Mouse (Mus musculus): Measurements from ENCODE around the gene Crat. TPM values are rescaled to one million over a fixed set of nuclear protein-coding genes. Genes with fewer than 3 reads are reported as not detected.

Gene Crat
- total RNA-seq (2021): 100 to 1,000 TPM; 379 to 401 TPM

DNA sequence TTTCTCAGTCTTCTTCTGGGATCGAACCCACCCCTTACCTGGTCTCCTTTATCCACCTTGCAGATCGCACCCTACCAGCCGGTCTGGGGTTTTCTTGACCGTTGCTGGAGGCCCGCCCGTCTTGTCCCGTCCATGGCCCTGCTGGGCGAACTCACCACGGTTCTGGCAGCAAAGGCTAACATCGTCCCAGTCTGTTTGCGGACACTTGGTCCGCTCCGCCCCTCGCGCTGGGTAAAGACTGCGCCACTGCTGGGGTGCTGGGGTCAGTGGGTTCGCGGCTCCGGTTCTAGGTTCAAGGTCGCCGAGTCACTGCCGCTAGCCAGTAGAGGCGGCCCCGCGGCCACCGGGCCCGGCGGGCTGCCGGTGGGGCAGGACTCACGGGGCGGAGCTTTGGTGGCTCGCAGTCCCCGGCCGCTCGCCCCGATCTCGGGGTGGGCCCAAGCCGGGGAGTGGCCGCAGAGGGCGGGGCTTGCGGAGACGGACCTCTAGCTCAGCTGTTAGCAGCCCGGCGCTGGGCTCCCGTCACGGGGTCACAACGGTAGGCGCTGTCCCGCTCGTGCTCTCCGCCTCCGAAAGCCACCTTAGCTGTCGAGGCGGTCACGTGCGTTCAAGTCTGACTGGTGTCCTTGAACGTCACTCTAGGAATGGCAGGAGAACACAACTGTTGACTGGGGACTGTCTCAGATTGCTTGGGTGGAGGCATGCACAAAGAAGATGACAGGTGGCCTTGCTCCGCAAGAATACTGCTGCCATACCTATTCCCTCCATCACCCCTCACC is at the start of gene Crat:
Crat (minus strand) TSS at position 657 of the 779 bp plus-strand sequence.
- peak; percentile 96 for DNase-seq

DNA sequence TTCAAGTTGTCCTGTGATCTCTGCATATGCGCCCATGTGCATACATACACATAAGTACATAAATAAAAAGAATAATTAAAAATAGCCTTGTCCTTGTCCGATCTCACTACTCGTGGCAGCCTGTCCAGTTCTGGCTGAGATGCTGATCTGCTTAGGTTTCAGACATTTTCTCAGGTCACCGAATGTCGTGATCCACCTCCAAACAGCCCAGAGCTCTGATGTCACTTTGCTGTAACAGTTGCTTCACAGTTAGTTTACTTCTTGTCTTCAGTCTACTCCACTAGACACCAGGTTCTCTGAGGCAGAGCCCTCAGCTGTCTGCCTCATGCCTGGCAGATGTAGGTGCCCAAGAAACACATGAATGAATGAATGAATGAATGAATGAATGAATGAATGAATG is 48.8 kb upstream of the Crat start:
- DNase-seq: no peak

DNA sequence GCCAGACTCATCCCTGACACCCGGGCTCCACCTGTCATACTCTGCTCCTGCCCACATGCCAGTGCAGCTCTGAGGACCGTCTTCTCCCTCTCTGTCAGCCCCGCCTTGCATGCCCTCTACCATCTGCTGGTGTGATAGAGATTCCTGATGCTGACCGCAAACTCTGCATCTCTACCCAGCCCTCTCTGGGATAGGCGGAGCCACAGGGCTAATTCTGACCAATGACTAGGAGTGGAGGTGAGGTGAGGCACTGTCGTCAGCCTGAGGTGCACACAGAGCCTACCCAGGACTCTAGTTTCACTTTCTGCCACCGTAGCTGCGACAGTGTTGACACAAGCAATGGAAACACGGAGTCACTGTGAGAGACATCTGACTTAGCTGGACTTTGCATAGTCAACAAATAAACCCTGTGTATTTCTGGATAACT is 48.3 kb upstream of the Crat start:
- DNase-seq: peak; percentile 79

DNA sequence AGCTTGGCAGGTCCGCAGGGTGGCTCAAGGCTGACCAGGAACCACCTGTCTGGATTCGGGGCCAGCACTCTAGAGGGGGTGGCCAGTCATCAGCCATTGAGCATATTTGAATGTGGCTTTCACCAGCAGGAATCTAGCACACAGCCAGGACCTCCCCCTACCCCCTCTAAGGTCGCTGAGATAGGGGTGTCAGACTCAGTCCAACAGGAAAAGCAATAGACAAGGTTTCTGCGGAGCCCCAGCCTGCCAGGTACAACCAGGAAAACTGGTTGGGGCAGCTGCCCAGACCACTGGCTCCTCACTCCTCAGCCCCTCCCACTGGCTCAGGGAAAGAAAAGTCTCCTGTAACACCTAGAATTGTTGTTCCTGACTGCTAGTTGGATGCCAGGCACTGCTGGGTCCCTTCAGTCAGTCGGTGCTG is 47.7 kb upstream of the Crat start:
- no peak for DNase-seq

DNA sequence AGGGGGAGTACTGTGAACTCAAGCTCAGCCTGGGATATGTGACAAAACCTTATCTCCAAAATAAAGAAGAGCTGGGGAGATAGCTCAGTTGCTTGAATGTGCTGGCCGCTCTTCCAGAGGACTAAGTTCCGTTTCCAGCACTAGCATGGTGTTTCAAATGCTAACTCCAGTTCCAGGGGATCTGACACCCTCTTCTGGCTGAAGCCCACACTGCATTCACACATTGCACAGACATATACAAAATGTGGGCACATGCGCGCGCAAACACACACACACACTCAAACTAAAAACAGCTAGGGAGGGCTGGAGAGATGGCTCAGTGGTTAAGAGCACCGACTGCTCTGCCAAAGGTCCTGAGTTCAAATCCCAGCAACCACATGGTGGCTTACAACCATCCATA is 43.6 kb upstream of the Crat start:
- DNase-seq: no peak

DNA sequence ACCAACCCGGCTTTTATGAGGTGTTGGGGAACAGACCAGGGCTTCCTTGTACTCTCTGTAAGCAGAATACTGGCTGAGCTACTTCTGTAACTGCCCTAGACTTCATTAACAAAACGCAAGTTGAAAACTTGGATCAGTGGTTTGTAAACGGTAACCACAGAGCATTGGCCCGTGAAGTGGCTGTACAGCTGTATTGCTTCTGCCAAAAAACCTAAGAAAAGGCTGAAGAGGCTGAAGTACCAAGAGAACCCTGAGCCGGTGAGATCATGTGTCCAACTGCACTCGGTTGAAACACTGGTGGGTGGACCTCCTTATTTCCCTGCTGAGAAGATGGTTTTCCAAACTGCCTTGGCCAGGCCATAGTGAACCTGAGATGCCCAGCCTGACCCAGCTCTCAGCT is 42.7 kb upstream of the Crat start:
- DNase-seq: no peak

DNA sequence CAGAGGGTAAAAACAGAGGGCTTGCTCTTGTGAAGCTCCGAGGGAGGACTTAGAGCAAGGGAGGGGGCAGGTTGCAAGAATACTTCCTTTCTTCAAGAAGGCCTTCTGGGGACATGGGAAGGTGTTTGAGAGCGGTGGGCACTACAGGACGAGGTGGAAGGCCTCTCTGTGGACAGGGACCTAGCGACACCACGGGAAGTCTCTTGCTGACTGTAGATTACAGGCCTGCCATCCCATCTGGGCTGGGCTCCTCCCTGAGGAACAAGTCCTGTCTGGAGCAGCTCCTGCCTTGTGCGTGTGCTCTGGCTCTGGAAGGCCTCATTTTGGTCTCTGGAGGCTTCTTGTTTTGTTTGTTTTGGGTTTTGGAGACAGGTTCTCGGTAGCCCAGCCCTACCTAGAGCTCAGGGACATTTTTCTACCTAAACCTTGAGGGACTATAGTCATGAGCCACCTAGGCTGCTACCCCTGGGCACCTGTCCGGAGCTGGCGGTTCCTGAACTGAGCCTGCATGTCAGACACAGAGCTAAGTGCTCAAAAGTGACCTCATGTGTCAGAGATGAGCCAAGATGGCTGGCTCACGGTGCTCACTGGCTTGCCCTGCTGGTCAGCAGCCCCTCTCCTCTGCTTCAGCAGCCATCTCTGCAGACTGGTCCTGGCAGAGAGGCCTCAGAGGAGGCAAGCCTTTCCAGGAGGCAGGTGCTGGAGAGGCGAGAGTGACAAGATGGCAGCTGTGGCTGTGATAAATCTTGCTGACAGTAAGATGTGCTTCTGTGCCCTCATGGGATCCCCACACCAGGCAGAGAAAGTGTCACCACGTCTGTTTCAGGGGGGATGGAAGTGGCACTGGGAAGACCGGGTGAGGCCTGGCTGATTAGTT is 40.7 kb upstream of the Crat start:
- no peak for DNase-seq

DNA sequence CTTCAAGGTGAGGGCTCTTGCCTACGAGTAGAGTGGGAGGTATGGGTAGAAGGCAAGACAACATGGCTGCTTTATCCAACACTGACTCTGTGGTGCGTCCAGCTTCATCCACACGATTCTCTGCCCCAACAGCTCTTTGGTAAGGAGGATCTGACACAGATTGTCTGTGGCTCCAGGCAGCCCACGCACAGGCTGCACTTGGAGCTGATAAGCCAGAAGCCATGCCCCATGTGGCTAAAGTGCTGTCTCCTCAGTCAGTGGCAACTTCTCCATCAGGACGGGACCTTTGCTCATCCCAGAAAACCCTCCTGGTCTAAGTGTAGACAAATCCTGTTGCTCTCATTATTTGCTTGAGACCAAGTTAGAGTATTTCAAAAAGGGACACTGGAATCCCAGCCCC is 39.0 kb upstream of the Crat start:
- DNase-seq: no peak

DNA sequence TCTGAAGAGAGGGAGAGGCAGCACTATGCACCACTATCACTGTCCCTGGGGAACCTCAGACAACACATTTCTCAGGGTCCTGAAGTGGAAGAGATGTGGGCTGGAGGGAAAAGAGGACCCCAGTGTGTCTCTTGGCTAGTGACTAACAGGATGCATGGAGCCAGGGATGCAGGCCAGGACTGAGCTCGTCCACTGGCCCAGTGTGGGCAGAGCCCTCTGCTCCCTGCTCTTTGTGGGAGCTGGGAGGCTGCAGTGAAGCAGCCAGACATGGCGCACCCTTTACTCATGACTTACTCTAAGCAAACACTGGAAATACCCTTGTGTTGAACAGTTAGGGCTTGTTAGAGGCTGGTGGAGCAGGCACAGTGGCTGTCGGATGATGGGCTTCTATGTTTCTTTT is 38.0 kb upstream of the Crat start:
- DNase-seq: no peak

DNA sequence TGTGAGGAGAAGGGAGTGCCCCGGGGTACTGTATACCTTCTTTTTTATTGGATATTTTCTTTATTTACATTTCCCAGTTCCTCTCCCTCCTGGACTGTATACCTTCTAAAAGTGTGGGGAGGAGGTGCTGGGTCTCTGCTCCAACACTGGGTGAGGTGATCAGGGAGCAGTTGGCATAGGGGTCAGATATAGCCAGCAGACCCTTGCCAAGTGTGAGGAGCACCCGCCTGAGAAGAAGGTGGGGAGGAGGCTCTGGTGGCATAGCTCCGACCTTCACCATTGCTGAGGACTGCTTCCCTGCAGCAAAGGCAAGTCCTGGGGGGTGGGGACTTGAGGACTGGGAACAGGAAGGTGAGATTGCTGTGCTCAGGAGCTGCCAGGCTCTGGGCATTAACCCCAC is 35.9 kb upstream of the Crat start:
- DNase-seq: no peak

DNA sequence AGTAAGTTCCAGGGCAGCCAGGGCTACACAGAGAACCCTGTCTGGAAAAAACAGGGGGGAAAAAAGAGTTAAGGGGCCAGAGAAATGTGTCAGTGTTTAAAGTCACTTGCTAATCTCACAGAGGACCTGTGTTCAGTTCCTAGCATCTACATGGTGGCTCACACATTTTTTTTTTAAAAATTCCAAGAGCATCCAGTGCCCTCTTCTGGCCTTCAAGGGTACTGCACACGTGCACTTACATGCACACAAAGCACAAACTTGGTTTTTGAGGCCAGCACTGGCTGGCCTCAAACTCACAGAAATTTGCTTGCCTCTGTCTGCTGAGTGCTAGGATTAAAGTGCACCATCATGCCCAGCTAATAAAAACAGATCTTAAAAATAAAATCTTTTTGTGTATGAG is 34.9 kb upstream of the Crat start:
- DNase-seq: no peak

DNA sequence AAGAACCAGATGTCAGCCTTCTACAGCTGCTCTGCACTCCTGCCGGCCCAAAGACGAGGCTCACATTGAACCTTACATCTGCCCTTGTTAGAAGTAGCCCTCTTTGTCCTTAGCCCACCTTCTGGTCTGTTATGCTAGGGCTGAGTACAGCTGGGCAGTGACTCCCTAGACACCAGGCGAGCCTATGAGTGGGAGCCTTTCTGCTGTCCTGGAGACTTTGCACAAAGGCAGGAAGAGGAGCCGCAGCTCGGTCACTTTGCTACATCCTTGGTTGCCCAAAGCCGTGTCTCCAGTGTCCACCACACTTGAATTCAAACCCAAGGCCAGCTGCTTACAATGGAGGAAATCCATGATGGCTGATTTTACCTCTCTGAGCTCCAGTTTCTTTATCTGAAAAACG is 32.8 kb upstream of the Crat start:
- DNase-seq: no peak

DNA sequence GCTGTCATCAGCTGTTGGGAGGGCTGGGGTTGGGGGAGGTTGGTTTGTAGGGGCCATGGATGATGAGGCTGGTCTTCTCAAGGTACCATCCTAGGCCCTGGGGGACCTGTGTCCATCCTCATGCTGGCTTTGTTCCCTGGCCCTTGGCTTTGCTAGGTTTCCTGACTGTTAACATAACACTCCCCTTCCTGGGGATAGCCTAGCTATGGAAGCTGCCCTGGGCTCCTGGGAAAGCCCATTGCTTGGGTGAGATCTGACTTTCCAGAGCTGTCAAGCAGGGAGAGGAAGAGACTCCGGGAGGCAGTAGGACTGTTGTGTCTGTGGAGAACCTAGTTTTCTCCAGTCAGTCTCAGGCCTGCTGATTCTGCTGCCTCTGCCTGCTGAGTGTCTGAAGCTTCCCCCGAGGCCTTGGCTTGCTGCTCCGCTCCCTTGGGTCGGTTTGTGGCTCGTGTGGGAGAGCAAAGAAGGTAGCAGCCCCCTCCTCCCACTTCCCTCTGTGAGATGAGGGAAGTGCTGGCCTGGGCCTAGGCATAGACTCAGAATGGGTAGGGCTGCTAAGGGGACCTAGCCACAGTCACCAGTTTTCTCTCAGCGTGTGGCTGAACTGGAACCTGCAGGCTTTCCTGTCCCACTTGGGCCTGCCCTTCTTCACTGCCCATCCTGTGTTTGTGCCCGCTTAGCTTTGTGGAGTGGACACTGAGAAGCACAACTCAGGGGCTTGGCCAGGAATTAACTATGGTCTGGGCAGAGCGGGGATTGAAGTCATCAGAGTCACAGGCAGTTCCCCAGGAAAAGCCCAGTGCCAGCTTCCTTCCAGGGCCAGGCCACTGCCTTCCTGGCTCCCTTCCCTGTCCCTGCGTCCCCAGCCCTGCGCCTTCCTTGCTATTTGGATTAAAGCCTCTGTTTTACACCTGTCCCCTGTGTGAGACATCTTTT is 31.5 kb upstream of the Crat start:
- no peak for DNase-seq

DNA sequence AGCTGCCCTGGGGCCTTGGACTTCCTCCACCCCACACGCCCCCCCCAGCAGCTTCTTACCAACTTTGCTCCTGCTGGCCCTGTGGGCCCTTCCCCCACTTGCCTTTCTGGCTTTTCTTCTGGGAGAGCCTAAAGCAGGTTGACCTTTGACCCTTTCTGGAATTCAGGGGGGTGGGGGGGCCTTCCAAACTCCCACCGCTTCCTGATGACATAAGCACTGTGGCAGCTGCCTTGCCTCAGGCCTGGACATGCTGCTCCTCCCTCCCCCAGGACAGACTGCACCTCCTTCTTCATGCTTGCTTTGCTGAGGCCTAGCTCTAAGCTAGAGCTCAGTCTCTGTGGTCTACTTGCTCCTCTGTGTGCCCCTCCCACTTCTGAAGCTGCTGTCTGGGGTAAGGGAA is 29.7 kb upstream of the Crat start:
- DNase-seq: peak; percentile 58

DNA sequence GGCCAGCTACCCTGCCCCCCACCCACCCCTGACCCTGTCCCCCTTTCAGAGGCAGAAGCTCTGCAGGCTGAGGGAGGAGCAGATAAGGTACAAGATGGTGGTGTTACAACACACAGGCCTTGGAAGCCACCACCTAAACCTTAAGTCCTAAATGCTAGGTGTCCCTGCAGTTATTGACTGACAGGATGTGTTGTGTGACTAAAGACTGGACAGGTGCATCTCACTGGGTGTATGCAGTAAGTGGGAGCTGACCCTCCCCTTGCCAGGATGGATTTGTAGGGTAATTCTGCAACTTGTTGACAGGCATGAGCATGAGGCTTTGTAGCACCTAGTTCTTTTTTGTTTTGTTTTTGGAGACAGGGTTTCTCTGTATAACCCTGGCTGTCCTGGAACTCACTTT is 28.8 kb upstream of the Crat start:
- no peak for DNase-seq

DNA sequence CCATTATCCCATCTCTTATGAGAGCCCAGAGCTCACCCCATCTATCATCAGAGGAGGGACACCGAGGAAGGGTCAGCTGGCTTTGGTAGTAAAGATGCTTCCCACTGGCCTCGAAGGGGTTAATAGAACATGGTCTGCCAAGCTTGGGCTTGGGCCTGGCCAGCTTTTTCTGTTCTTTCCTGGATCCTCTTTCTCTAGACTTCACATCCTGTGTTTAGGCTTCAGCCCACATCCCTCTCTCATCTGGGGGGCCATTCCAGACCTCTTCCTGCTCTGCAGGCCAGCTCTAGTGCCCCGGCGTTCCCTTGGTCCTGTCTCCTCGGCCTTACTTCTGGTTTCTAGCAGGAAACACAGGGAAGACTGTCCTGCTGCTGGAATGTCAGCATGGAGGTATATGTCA is 28.4 kb upstream of the Crat start:
- no peak for DNase-seq

DNA sequence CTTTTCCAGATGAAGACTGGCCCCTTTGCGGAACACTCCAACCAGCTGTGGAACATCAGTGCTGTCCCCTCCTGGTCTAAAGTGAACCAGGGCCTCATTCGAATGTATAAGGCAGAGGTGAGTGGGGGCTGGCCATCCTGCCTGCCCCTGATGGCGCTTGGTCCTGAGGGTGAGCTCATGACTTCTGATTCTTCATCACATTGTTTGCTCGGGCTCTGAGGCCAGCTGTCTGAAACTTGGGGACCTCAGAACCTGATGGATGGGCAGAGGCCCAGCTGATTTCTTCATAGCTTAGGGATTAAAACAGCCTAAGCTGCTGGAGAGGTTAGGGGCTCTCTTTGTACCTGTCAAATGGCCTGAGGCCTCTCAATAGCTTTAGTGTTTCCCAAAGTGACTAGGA is 27.7 kb upstream of the Crat start:
- DNase-seq: no peak

DNA sequence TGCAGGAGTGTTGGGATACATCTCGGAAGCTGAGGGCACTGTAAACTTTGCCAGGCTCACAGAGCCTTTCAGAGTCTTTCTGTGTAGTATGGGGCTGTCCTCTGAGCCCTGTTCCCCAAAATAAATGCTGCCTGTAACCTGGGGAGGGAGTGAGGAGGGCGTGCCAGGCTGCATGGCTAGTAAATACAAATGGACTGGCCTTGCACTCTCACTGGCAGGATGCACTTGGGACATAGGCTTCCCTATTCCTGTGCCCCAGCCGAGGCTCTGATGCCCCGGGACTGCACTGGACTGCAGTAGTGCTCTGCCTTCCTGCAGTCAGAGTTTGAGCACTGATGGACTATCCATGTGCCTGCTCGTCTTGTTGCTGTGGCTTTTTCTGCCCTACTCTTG is 26.9 kb upstream of the Crat start:
- no peak for DNase-seq

DNA sequence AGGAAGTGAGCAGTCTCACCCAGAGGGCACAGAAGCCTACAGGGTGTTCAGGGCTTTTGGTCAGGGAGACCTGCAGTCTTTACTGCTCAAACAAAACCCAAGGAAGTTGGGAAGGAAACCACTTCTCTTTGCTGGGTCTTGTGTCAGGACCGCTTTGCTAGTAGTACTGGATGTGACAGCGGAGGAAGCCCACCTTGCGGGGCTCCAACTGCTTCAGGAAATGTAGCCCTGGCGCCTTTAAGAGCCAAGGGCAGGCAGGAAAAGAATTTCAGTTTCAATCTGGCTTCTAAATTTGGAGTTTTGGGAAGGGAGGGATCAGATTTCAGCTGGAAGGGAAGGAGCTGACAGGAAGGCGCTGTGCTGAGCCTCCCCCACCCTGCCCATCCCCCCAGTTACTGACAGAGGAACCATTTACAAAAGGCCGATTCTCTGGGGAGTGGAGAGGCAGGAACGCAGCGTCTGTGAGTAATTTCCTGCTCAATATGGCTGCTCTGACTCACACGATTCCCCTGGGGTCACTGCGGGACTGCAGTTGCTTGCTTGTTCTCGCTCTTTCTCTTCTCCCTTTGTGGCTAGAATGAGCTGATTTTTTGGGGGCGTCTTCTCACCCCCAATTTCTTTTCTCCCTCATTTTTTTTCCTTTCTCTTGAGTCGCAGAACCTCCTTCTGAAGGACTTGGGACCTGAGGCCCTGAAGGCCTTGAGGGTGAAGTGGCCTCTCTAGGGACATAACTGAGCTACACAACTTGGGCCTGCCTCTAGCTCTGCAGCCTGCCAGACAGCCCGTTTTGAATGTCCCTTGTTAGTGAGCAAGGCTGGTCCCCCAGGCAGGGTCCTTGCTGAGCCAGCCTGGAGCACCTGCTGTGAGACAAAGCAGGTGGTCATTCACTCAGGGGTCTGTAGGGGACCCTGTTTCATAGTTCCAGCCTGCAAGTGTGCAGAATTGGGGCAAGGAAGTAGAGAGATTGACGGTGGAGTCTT is 26.2 kb upstream of the Crat start:
- peak; percentile 89 for DNase-seq

DNA sequence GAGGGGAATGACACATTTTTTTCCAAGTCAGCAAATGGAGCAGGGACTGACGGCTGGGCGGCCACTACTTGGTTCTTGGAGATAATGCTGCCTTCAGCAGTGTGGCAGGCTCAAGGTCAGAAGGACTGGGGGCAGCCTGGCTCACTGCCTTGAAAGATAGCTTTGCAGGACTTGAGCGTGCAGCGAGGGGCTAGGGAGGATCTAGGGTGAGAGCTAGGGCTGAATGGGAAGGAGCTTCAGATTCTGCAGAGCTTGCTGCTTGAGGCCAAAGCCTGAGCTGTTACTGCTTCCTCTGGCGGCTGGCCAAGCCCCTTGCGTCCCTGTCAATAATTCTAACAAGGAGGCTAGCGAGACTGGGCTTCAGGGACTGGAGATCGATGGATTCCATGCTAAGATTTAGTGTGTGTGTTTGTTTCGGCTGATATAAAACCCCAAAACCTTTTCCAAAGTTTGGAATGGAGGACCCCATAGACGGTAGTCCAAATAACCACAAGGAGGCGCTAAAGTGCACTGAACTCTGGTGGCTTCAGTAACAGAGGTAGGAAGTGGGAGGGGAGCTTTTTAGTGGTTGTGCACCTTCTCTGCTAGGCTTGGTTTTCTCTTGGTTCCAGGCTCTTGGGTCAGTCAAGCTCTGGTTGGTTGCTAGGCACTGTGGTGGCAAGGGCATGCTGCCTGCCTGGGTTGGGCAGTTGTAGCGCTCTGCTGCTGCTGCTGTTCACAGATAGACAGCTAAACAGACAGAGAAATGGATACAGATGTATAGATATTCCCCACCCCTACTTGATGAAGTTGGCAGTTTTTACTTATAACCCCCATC is 25.3 kb upstream of the Crat start:
- DNase-seq: peak; percentile 78

Data from heart, postnatal 4 days (tissue).